Mouse (Mus musculus): ENCODE measurements around the gene Rplp1.

Gene Rplp1

DNA sequence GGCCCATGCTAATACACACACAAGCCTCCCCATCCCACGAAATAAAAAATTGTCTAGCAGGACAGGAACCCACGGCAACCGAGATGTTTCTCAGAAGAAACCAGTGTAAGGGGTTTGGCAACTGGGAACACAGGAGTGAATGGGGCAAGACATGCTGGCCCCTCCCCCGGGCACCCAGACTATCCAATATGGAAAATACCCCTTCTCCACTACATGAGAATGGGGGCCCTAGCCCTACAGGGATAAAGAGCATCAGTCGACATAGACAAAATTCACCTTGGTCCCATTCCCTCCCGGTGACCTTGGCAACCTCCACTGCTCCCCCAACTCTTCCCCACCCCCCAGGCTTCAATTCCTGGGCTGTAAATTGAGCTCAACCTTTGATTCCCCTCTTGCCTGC is 42.5 kb downstream of the Rplp1 start:
- no peak for DNase-seq

DNA sequence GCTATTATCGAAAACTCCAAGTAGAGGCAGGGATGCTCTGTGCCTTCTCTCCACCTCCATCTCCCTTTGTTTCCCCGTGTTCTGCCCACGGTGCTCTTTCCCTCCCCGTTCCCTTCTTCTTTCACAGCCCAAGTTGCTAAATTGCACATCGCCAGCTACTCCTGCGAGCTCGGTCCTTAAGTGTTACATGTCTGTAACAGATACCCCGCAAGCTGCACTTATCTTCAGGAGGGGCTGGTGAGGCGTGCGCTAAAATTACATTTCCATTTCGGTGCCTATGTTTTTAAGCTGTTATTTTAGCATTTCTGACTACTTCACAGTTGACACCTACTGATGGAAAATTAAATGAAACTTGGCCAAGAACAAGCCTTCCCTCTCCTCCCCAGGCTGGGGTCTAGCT is 46.7 kb downstream of the Rplp1 start:
- DNase-seq, result no peak

All from cerebellum, adult 9-11 months (tissue).